Mouse (Mus musculus): ENCODE data around the gene Gapdhs.

- no peak for TF ChIP-seq CTCF (IDR thresholded peaks at IDR 0.05; ENCODE audit: borderline replicate concordance, extremely low read depth, insufficient read depth, insufficient read length)
- TF ChIP-seq POLR2A (IDR thresholded peaks at IDR 0.05; ENCODE audit: borderline replicate concordance, extremely low read depth, insufficient read depth, insufficient read length, poor library complexity, severe bottlenecking), result no peak
Observed at GRCm38 (mm10) chr7:30728739-30729395, 14.6 kb downstream of the Gapdhs start.

All from brain, embryonic 14.5 days (tissue).